In genomic region chr4:128897911-128898421, GRCm38 (mm10) we compare ENCODE assay signal across 9 mouse cellular contexts. TPM values are rescaled to one million over a fixed set of nuclear protein-coding genes. Genes with fewer than 3 reads are reported as not detected.
DNase-seq lines count a peak whose midpoint lies in the region; ATAC-seq and TF ChIP-seq lines count a peak whose summit lies in the region.
"Had no signal": no experiment of that assay in that cellular context is flagged by ENCODE, and none has a peak within 500 bp of the region (broad histone marks: within the 10 kb centered on the region; RNA-seq: fewer than 3 reads in every experiment).

No protein-coding gene starts in this region.

- H3K9ac ChIP-seq in limb, embryonic 11.5 days (ENCODE audit: low read length) = no peak overlapping the region
- H3K9ac ChIP-seq in stomach, postnatal 0 days (ENCODE audit: low read length) = no peak overlapping the region
- H3K9ac ChIP-seq: liver, embryonic 14.5 days had no signal

- peaks cover 29% of the 10 kb centered on the region for H3K4me1 ChIP-seq in limb, embryonic 11.5 days (ENCODE audit: control insufficient read depth, insufficient read depth, low read length)
- no peaks in the 10 kb centered on the region for H3K4me1 ChIP-seq in stomach, postnatal 0 days (replicated peaks; ENCODE audit: control insufficient read depth, insufficient read depth)

- no peak overlapping the region for H3K4me2 ChIP-seq in limb, embryonic 11.5 days (ENCODE audit: low read depth, severe bottlenecking)
- no peak overlapping the region for H3K4me2 ChIP-seq in stomach, postnatal 0 days (replicated peaks; ENCODE audit: low read depth)

- intact Hi-C loops in heart, postnatal 14 days (cut with DNase I) = no loop called here

- TF ChIP-seq EP300 in stomach, postnatal 0 days (optimal IDR thresholded peaks at IDR 0.05) = no peak

- no peaks in the 10 kb centered on the region for H3K27me3 ChIP-seq in limb, embryonic 11.5 days (ENCODE audit: control insufficient read depth, insufficient read depth, low read length)
- no peaks in the 10 kb centered on the region for H3K27me3 ChIP-seq in stomach, postnatal 0 days (ENCODE audit: control insufficient read depth, insufficient read depth, low read length)

- no peaks in the 10 kb centered on the region; the same call in 1 of the 2 replicates for H3K36me3 ChIP-seq in limb, embryonic 11.5 days (ENCODE audit: control insufficient read depth, insufficient read depth, low read length)
- H3K36me3 ChIP-seq in stomach, postnatal 0 days (ENCODE audit: control insufficient read depth, insufficient read depth, low read length) = no peaks in the 10 kb centered on the region

- peak; percentile 63 for ATAC-seq in limb, embryonic 11.5 days (ENCODE audit: insufficient number of reproducible peaks, low FRiP score, low TSS enrichment, low read depth)
- peak; percentile 24; the same call in 1 of the 2 replicates for ATAC-seq in stomach, postnatal 0 days (ENCODE audit: low FRiP score, low TSS enrichment)
- ATAC-seq in frontal cortex, adult (ENCODE audit: low TSS enrichment) = no peak

- peak overlapping the region; percentile 99 for H3K27ac ChIP-seq in limb, embryonic 11.5 days (replicated peaks; ENCODE audit: low read depth, low read length)
- no peak overlapping the region for H3K27ac ChIP-seq in stomach, postnatal 0 days (replicated peaks)
- H3K27ac ChIP-seq: liver, embryonic 14.5 days had no signal

- TF ChIP-seq CTCF in brain, embryonic 14.5 days (IDR thresholded peaks at IDR 0.05; ENCODE audit: borderline replicate concordance, extremely low read depth, insufficient read depth, insufficient read length) = no peak
- TF ChIP-seq CTCF in stomach, postnatal 0 days (IDR thresholded peaks at IDR 0.05; ENCODE audit: low read depth) = no peak

- TF ChIP-seq POLR2A in brain, embryonic 14.5 days (IDR thresholded peaks at IDR 0.05; ENCODE audit: borderline replicate concordance, extremely low read depth, insufficient read depth, insufficient read length, poor library complexity, severe bottlenecking) = no peak

- H3K4me3 ChIP-seq in limb, embryonic 11.5 days (ENCODE audit: low read depth, low read length) = no peak overlapping the region
- no peak overlapping the region for H3K4me3 ChIP-seq in stomach, postnatal 0 days (ENCODE audit: low read depth, low read length)

- peak; percentile 34 for DNase-seq in brain, embryonic 14.5 days (ENCODE audit: low read depth)
- DNase-seq in cerebellum, postnatal 14 days = peak; percentile 44
- DNase-seq in heart, postnatal 14 days = peak; percentile 19 to 44
- DNase-seq in limb, embryonic 11.5 days (ENCODE audit: low spot score) = peak; percentile 77
- peak; percentile 25 for DNase-seq in stomach, postnatal 0 days (ENCODE audit: low spot score)
- no peak for DNase-seq in urinary bladder, postnatal 36 days (ENCODE audit: low spot score in 2 of 2)
- no peak for DNase-seq in thymus, adult 18-20 months

- H3K9me3 ChIP-seq in limb, embryonic 11.5 days (ENCODE audit: control insufficient read depth, low read length) = no peaks in the 10 kb centered on the region
- no peaks in the 10 kb centered on the region for H3K9me3 ChIP-seq in stomach, postnatal 0 days (ENCODE audit: control insufficient read depth, low read length)

- 3% methylated on average over 7 of the region's 7 CpGs for WGBS in limb, embryonic 11.5 days
- WGBS in stomach, postnatal 0 days = 18% methylated on average over 6 of the region's 7 CpGs

RNA-seq across cellular contexts. Expression of gene Trim62, which starts 14.6 kb away (rescaled TPM):
- polyA plus RNA-seq in brain, embryonic 14.5 days (2012; rRNA removed) = 15.4 and 33.5 TPM in 2 replicates
- 1 to 10 TPM; 2.0 to 2.2 TPM for total RNA-seq in heart, postnatal 14 days (2021)
- polyA plus RNA-seq in limb, embryonic 11.5 days (2014; fragmentation: Nextera tagmentation; extraction: Ambion mirVana) = 10.3 and 11.7 TPM in 2 replicates
- 2.6 and 3.5 TPM in 2 replicates for polyA plus RNA-seq in stomach, postnatal 0 days (2015; fragmentation: Nextera tagmentation; extraction: Ambion mirVana)

Comparison
In these comparisons a context has a peak if more than half of its experiments do, and no peak if none do; other contexts are left out.
1. DNase-seq: peak in brain, embryonic 14.5 days (single experiment), cerebellum, postnatal 14 days (2 of 2), heart, postnatal 14 days (2 of 2), limb, embryonic 11.5 days (single experiment) and stomach, postnatal 0 days (single experiment); none in urinary bladder, postnatal 36 days (0 of 2) and thymus, adult 18-20 months (0 of 2).